Mouse (Mus musculus) right cerebral cortex, adult 18-20 months (tissue): Measurements from ENCODE around the gene Rpl18.

ENCODE experiments used
- DNase-seq: peaks from one replicate; pipeline ENCODE4 v3.0.0; 2022; ENCODE audit warnings: mixed read lengths

Rpl18 gene

GRCm38 (mm10) chr7:45715090-45715708 lies at the start of gene Rpl18:
TSS of gene Rpl18 (plus strand) at chr7:45715457.
- peak; percentile 99 for DNase-seq

GRCm38 (mm10) chr7:45666161-45666560 lies 49.1 kb upstream of the Rpl18 start, which contains the start of gene Fut2:
TSS of gene Fut2 (minus strand) at chr7:45666394.
- no peak for DNase-seq

- DNase-seq, result no peak
Measured at GRCm38 (mm10) chr7:45667761-45668160, 47.5 kb upstream of the Rpl18 start.

- DNase-seq, result no peak
Measured at GRCm38 (mm10) chr7:45668921-45669320, 46.3 kb upstream of the Rpl18 start.

- DNase-seq, result no peak
Measured at GRCm38 (mm10) chr7:45677627-45678295, 37.5 kb upstream of the Rpl18 start.

- no peak for DNase-seq
Measured at GRCm38 (mm10) chr7:45678513-45678912, 36.7 kb upstream of the Rpl18 start.

GRCm38 (mm10) chr7:45679966-45680621 lies 35.2 kb upstream of the Rpl18 start:
- DNase-seq, result no peak

- DNase-seq, result no peak
Measured at GRCm38 (mm10) chr7:45681046-45681736, 34.1 kb upstream of the Rpl18 start.

- peak; percentile 86 for DNase-seq
Measured at GRCm38 (mm10) chr7:45682144-45683126, 32.8 kb upstream of the Rpl18 start.

- no peak for DNase-seq
Measured at GRCm38 (mm10) chr7:45683396-45684050, 31.7 kb upstream of the Rpl18 start, which contains the start of gene Ntn5. TSS of gene Ntn5 (plus strand) at chr7:45684022.

GRCm38 (mm10) chr7:45685811-45686210 lies 29.4 kb upstream of the Rpl18 start:
- no peak for DNase-seq

GRCm38 (mm10) chr7:45686841-45687240 lies 28.4 kb upstream of the Rpl18 start:
- DNase-seq, result no peak

- no peak for DNase-seq
Measured at GRCm38 (mm10) chr7:45689099-45689498, 26.2 kb upstream of the Rpl18 start.

- no peak for DNase-seq
Measured at GRCm38 (mm10) chr7:45689800-45690199, 25.5 kb upstream of the Rpl18 start.

GRCm38 (mm10) chr7:45692364-45692763 lies 22.9 kb upstream of the Rpl18 start:
- no peak for DNase-seq

GRCm38 (mm10) chr7:45693921-45694591 lies 21.2 kb upstream of the Rpl18 start, which contains the start of gene Sec1:
TSS of gene Sec1 (minus strand) at chr7:45694402.
- no peak for DNase-seq

- DNase-seq, result no peak
Measured at GRCm38 (mm10) chr7:45695098-45695497, 20.2 kb upstream of the Rpl18 start.

- DNase-seq, result no peak
Measured at GRCm38 (mm10) chr7:45697894-45698293, 17.4 kb upstream of the Rpl18 start.

GRCm38 (mm10) chr7:45699523-45700141 lies 15.6 kb upstream of the Rpl18 start, which contains the start of gene Car11:
TSS of gene Car11 (plus strand) at chr7:45699843.
- peak; percentile 67 for DNase-seq
